Mouse (Mus musculus): ENCODE data around the gene Bcl7b. TPM values are rescaled to one million over a fixed set of nuclear protein-coding genes. Genes with fewer than 3 reads are reported as not detected.
A peak's percentile ranks its signal among the peaks of the same experiment; 100 is the strongest.

The Bcl7b gene
- 64.4 TPM in 2 replicates for polyA plus RNA-seq (2012; rRNA removed)

DNA sequence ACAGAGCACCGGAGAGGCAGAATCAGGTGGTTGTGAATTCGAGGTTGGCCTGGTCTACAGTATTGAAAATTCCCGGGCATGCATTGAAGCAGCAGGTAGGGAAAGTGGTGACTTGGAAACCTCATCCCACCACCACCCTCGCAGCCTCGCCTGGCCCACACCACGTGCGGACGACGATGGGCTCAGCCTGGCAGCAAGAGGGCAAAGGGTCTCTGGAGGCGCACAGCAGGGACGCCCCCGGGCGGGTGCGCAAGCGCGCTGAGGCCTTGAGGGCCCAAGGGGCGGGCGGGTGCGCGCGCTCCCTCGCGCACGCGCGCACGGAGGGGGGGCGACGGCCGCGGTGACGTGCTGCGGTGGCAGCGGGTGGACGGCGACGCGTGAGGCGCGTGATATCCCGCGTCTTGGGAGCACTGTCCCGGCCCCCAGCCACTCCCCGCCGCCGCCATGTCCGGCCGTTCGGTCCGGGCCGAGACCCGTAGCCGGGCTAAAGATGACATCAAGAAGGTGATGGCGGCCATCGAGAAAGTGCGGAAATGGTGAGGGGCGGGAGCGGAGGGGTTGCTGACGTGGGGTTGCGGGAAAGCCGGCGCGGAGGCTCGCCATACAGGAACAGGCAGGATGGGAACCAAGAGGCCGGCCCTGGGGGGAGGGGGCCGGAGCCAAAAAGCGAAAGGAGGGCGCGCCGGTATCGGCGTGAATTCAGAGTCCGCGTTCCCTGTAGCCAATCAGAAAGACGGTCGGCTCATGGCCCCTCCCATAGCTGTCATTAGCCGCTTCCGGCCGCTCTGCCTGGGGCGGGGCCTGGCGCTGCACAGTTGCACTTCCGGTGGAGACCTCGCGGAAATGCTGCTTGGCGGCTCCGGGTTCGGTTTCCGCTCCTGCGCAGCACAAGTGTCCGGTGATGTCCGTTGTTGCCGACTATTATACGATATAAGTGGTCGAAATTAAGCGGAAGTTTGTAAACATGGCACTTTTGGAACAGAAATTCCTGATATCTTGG, at the start of gene Bcl7b:
Bcl7b (plus strand) TSS at position 221 of the 1,000 bp plus-strand sequence.
- Histone ChIP-seq H3K27me3 (ENCODE audit: control insufficient read depth, insufficient read depth, low read length) (no peaks in the 10 kb centered on the region), H3K27ac (ENCODE audit: insufficient read depth, low read length) (peak within 1 kb of the TSS; percentile 92), H3K4me3 (replicated peaks; ENCODE audit: insufficient read depth, low read depth, low read length) (peak within 1 kb of the TSS; percentile 69), H3K4me1 (ENCODE audit: control insufficient read depth, insufficient read depth, low read length) (peaks cover 5% of the 10 kb centered on the region; the same call in 1 of the 2 replicates)
- WGBS, result under 1% methylated on average over 93 of the region's 95 CpGs
- peak; percentile 96 to 99 for DNase-seq
- TF ChIP-seq CTCF (IDR thresholded peaks at IDR 0.05; ENCODE audit: borderline replicate concordance, insufficient read depth, low read depth, low read length) (no peak), POLR2A (IDR thresholded peaks at IDR 0.05; ENCODE audit: borderline replicate concordance, insufficient read depth, low read length) (peak; percentile 84)

GRCm38 (mm10) chr5:135118589-135119081, 49.4 kb upstream of the Bcl7b start:
- no peak overlapping the region for H3K27ac ChIP-seq (ENCODE audit: insufficient read depth, low read length)
- H3K4me3 ChIP-seq (replicated peaks; ENCODE audit: insufficient read depth, low read depth, low read length), result no peak overlapping the region
- DNase-seq, result peak; percentile 58 to 68
- H3K27me3 ChIP-seq (ENCODE audit: control insufficient read depth, insufficient read depth, low read length), result no peaks in the 10 kb centered on the region
- H3K4me1 ChIP-seq (ENCODE audit: control insufficient read depth, insufficient read depth, low read length), result no peaks in the 10 kb centered on the region
- WGBS, result 31% methylated on average over 6 of the region's 6 CpGs
- no peak for TF ChIP-seq POLR2A (IDR thresholded peaks at IDR 0.05; ENCODE audit: borderline replicate concordance, insufficient read depth, low read length)
- peak; percentile 83 for TF ChIP-seq CTCF (IDR thresholded peaks at IDR 0.05; ENCODE audit: borderline replicate concordance, insufficient read depth, low read depth, low read length)

DNA sequence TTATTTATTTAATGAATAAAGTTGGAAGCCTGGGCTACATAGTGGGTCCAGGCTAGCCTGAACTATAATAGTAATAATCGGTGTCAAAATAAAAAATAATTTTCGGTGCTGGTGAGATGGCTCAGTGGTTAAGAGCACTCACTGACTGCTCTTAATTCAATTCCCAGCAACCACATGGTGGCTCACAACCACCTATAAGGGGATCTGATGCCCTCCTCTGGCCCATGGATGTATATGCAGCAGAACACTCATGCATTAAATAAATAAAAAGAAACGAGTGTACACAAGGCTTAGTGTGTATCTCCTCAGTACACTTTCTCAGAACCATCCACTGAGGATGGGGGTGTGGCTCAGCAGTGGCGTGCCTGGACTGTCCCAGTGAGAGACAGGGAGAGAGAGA, 47.3 kb upstream of the Bcl7b start:
- 63% methylated on average over 4 of the region's 4 CpGs for WGBS
- TF ChIP-seq POLR2A (IDR thresholded peaks at IDR 0.05; ENCODE audit: borderline replicate concordance, insufficient read depth, low read length) (no peak), CTCF (IDR thresholded peaks at IDR 0.05; ENCODE audit: borderline replicate concordance, insufficient read depth, low read depth, low read length) (no peak)
- Histone ChIP-seq H3K4me3 (replicated peaks; ENCODE audit: insufficient read depth, low read depth, low read length) (no peak overlapping the region), H3K4me1 (ENCODE audit: control insufficient read depth, insufficient read depth, low read length) (no peaks in the 10 kb centered on the region), H3K27ac (ENCODE audit: insufficient read depth, low read length) (no peak overlapping the region), H3K27me3 (ENCODE audit: control insufficient read depth, insufficient read depth, low read length) (no peaks in the 10 kb centered on the region)
- no peak for DNase-seq

DNA sequence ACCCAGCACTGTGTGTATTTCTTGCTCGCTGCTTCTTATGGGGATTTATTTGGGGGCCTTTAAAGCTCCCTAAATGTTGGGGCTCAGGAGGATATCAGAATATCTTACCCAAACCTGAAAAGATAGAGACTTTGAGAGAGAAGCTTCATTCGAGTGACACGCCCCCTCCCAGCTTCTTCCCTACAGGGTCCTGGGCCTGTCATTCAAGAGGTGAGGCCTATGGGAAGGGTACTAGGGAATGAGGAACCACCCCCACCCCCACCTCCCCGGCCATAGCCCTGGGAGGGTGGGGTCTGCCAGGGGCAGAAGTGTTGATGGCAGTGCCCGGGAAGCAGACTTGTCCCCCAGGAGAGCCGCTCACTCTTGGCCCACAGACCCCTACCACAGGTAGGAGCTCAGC, 42.0 kb upstream of the Bcl7b start:
- H3K27me3 ChIP-seq (ENCODE audit: control insufficient read depth, insufficient read depth, low read length), result no peaks in the 10 kb centered on the region
- no peak for TF ChIP-seq CTCF (IDR thresholded peaks at IDR 0.05; ENCODE audit: borderline replicate concordance, insufficient read depth, low read depth, low read length)
- TF ChIP-seq POLR2A (IDR thresholded peaks at IDR 0.05; ENCODE audit: borderline replicate concordance, insufficient read depth, low read length), result no peak
- H3K4me1 ChIP-seq (ENCODE audit: control insufficient read depth, insufficient read depth, low read length), result no peaks in the 10 kb centered on the region
- no peak overlapping the region for H3K27ac ChIP-seq (ENCODE audit: insufficient read depth, low read length)
- 58% methylated on average over 6 of the region's 6 CpGs for WGBS
- no peak overlapping the region for H3K4me3 ChIP-seq (replicated peaks; ENCODE audit: insufficient read depth, low read depth, low read length)
- no peak for DNase-seq

DNA sequence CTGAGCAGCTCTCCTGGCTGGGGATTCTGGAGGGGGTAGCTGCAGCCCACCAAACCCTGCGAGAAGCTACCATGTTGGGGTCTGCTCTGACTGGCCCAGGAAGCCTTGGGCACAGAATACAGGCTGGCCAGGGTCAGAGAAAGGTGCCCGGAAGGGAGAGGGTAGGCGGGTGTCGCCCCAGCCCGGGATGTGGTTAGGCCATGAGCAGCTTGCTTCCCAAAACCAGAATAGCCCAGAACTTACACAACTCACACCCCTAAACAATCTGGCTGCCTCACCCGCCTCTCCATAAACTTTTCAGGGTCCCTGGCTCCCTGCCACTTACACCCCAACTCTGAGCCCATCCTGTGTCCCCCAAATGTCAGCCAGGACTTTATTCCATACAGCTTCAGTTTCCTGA, 40.4 kb upstream of the Bcl7b start:
- H3K27ac ChIP-seq (ENCODE audit: insufficient read depth, low read length), result no peak overlapping the region
- WGBS, result 69% methylated on average over 6 of the region's 6 CpGs
- no peaks in the 10 kb centered on the region for H3K4me1 ChIP-seq (ENCODE audit: control insufficient read depth, insufficient read depth, low read length)
- no peak for DNase-seq
- TF ChIP-seq CTCF (IDR thresholded peaks at IDR 0.05; ENCODE audit: borderline replicate concordance, insufficient read depth, low read depth, low read length) (no peak), POLR2A (IDR thresholded peaks at IDR 0.05; ENCODE audit: borderline replicate concordance, insufficient read depth, low read length) (no peak)
- H3K4me3 ChIP-seq (replicated peaks; ENCODE audit: insufficient read depth, low read depth, low read length), result no peak overlapping the region
- H3K27me3 ChIP-seq (ENCODE audit: control insufficient read depth, insufficient read depth, low read length), result no peaks in the 10 kb centered on the region

DNA sequence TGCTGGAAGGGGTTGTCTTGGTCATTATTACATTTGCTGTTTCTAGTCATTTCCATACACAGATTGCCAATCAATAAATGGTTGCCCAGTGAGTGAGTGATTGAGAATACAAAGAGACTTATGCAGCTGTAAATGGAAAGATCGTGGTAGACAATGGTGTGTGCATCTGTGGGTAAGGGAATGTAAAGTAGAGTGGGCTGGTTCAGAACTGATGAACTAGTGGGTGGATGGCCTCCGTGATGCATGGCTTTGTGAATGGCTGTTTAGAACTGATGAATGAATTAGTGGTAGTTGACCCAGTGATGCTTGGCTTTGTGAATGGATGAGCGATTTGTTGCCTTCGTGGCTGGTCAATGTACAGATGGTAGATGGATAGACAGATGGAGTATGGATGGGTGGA, 38.3 kb upstream of the Bcl7b start:
- WGBS, result 78% methylated on average over 4 of the region's 4 CpGs
- TF ChIP-seq CTCF (IDR thresholded peaks at IDR 0.05; ENCODE audit: borderline replicate concordance, insufficient read depth, low read depth, low read length) (no peak), POLR2A (IDR thresholded peaks at IDR 0.05; ENCODE audit: borderline replicate concordance, insufficient read depth, low read length) (no peak)
- no peak for DNase-seq
- Histone ChIP-seq H3K27ac (ENCODE audit: insufficient read depth, low read length) (no peak overlapping the region), H3K4me1 (ENCODE audit: control insufficient read depth, insufficient read depth, low read length) (no peaks in the 10 kb centered on the region), H3K4me3 (replicated peaks; ENCODE audit: insufficient read depth, low read depth, low read length) (no peak overlapping the region), H3K27me3 (ENCODE audit: control insufficient read depth, insufficient read depth, low read length) (no peaks in the 10 kb centered on the region)

- Histone ChIP-seq H3K27ac (ENCODE audit: insufficient read depth, low read length) (no peak overlapping the region), H3K4me1 (ENCODE audit: control insufficient read depth, insufficient read depth, low read length) (no peaks in the 10 kb centered on the region), H3K27me3 (ENCODE audit: control insufficient read depth, insufficient read depth, low read length) (no peaks in the 10 kb centered on the region), H3K4me3 (replicated peaks; ENCODE audit: insufficient read depth, low read depth, low read length) (peak overlapping the region; percentile 31)
- 7% methylated on average over 26 of the region's 26 CpGs for WGBS
- TF ChIP-seq CTCF (IDR thresholded peaks at IDR 0.05; ENCODE audit: borderline replicate concordance, insufficient read depth, low read depth, low read length) (no peak), POLR2A (IDR thresholded peaks at IDR 0.05; ENCODE audit: borderline replicate concordance, insufficient read depth, low read length) (no peak)
- DNase-seq, result peak; percentile 25 to 41
Observed at GRCm38 (mm10) chr5:135133736-135134405, 34.2 kb upstream of the Bcl7b start.

Data from cerebellum, adult 2 months (tissue).